Mouse (Mus musculus): ENCODE results near the gene Sema6d. TPM values are rescaled to one million over a fixed set of nuclear protein-coding genes. Genes with fewer than 3 reads are reported as not detected.

The Sema6d gene
- total RNA-seq, 4 experiments from 2014 or later: 15.2 to 21.4 (median 15.9) TPM

DNA sequence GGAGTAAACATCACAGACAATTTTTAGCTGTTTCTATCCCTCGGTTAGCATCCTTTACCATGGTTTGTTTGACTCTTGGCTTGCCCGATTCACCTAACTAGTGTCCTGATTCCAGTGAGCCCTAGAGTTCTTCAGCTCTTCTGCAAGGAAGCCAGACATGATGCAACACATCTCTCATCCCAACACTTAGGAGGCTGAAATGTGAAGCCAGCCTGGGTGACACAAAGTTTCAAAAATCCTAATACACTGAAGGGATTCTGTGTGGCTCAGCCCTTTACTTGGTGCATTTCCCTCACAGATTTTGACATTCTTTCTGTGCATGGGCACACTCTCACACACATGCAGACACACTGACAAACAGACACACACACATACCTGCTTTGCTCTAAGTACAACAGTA is 560.8 kb downstream of the Sema6d start:
- DNase-seq (ENCODE audit: low spot score): no peak

DNA sequence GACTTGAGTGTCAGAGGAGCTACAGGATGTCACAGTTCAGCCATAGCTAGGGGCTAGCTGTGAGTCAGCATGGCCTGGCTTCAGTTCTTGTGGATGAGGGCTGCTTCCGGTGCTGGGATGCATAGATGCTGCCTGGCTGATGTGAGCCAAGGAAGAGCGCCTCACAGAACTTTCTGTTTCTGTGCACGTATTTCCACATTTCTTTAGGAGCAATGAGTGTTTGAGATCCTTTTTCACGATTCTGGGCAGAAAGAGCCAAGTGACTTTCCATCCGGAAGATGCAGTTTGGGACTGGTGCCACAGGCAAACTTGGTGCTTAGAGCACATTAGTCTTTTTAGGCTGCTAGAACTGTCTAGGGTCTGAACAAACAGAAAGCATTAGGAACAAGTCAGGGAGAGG is 561.4 kb downstream of the Sema6d start:
- DNase-seq (ENCODE audit: low spot score): peak; percentile 39

DNA sequence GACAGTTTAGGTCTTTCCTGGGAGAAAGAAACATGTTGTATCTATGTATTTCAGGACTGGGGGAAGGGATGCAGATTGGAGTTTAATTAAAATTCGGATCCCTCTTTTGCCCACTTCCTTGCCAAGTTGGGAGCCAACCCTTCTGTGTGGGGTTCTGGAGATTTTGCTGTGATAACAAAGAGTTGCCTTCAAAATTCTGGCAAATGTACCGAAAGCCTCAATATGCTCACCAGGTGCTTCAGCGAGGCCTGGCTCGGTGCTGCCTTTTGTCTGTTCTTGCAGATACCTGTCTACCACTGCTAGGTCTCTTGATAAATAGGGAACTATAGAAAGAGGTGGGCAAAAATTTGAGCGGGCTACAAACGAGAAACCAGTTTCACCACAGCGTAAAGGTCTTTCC is 563.4 kb downstream of the Sema6d start:
- DNase-seq (ENCODE audit: low spot score): no peak

DNA sequence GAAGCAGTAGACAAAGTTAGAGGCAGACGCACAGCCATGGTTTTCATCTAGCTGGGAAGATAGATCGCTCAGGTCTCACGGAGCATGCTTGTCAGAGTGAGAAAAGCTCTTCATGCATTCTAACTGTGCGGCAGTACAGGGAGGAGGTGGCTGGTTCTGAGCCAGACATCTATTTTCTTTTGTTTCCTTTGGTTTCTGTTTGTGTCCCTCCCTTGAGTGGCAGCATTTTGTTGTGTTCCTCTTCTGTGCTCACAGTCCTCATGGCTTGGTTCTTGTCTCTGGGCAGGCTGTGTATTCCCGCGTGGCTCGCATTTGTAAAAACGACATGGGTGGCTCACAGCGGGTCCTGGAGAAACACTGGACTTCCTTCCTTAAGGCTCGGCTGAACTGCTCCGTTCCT is 567.6 kb downstream of the Sema6d start:
- no peak for DNase-seq (ENCODE audit: low spot score)

DNA sequence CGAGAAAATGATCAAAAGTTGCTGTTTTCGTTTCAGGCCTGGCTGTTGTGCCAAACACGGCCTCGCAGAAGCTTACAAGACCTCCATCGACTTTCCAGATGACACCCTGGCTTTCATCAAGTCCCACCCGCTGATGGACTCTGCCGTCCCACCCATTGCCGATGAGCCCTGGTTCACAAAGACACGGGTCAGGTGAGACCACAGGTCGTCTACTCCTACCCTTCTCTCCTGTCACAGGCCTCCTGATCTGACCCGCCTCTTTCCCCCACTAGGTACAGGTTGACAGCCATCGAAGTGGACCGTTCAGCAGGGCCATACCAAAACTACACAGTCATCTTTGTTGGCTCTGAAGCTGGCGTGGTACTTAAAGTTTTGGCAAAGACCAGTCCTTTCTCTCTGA is 568.6 kb downstream of the Sema6d start:
- no peak for DNase-seq (ENCODE audit: low spot score)

DNA sequence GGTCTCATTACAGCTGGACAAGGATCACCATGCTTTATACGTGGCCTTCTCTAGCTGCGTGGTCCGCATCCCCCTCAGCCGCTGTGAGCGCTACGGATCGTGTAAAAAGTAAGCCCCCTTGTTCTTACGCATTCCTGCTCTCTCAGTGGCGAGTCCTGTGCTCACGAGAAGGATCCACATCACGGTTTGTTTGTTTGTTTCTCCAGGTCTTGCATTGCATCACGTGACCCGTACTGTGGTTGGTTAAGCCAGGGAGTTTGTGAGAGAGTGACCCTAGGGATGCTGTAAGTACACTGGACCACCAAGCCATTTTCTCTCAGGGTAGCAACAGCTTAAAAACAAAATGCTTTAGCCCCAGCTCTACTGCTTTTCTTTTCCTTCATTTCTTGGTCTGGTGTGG is 569.8 kb downstream of the Sema6d start:
- DNase-seq (ENCODE audit: low spot score): no peak

DNA sequence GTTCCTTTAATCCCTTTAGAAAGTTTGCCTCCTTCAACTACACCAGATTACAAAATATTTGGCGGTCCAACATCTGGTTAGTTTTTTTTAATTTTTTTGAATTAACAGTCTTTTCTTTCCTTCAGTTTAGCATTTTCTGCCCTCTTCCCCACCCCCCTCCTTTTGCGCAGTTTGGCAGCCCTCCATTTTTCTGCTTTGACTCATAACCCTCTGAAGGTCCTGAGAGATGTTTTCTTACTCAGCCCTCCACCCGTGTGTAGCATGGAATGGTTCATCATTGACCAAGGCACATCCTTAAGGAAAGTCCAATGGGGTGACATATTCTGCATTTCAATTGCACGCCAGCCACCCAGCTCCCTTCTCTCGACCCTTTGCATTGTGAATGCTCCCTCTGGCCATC is 570.9 kb downstream of the Sema6d start:
- no peak for DNase-seq (ENCODE audit: low spot score)

DNA sequence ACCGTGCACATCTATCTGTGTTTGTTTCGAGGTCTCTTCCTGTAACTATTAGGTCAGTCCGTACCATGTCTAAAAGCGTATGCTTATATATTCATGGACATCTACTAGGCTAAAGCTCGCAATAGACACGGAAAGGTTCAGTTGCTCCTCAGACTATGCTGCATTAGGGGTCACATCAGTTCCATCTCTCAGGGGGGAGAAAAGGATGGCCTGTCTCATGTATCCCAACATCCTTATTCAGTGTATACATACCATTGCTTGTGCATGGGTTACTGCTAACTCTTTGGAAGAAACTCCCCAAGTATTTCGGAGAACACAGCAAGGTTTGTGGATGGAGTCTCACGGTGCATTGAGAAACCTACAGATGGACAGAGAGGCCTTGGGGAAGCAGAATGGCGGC is 571.5 kb downstream of the Sema6d start:
- no peak for DNase-seq (ENCODE audit: low spot score)

DNA sequence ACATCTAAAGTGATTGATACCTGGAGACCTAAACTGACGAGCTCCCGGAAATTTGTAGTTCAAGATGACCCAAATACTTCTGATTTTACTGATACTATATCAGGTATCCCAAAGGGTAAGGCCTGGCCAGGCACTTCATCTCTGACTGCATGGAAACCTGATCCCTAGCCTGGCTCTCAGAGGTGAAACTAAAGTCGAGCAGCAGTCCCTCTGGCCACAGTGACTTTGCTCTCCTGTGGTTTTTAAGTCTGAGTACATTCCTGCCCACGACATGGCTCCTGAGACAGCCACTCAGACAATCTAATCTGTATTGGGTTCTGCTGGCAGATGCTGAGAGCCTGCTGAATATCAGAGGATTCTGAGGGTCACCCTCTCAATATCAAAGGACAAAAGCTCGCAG is 572.5 kb downstream of the Sema6d start:
- DNase-seq (ENCODE audit: low spot score): no peak

DNA sequence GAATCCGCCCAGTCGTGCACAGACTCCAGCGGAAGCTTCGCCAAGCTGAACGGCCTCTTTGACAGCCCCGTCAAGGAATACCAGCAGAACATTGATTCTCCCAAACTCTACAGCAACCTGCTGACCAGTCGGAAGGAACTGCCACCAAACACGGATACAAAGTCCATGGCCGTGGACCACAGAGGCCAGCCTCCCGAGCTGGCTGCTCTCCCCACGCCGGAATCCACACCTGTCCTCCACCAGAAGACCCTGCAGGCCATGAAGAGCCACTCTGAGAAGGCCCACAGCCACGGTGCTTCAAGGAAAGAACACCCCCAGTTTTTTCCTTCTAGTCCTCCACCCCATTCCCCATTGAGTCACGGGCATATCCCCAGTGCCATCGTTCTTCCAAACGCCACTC is 574.4 kb downstream of the Sema6d start:
- no peak for DNase-seq (ENCODE audit: low spot score)

DNA sequence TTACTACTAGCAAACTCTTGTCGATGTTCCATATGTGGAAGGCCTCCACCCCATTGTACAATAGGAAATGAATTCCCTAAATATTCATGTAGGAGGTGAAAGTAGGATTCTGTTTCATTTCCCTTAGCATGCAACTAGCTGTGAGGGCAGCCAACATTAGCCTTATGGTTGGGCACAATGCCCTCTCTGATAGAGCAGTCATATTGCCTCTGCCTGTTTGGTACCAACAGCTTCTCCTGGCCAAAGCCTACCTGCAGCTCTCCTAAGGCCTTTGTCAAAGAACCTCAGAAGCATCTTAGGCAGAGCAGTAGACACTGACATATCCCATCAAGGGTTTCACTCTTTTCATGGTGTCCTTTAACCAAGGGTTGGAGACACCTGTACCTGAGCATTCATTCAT is 578.7 kb downstream of the Sema6d start:
- no peak for DNase-seq (ENCODE audit: low spot score)

DNA sequence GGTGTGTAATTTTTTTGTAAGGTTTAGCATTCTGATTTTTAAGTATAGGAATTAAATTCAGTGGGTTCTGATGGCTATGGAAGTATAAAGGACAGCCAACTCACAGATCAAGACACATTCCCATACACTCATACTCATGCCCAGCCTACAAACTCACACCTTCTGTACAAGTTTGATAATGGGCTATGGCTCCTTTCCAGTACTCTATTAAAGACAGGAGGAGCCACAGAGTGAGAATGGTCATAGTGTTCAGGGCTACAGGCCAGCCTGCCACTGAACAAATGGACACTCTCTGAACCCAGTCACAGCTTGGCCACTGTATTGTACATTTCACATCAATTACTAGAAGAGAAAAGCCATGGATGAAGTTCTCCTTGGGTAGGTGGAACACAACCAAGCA is 583.3 kb downstream of the Sema6d start:
- no peak for DNase-seq (ENCODE audit: low spot score)

DNA sequence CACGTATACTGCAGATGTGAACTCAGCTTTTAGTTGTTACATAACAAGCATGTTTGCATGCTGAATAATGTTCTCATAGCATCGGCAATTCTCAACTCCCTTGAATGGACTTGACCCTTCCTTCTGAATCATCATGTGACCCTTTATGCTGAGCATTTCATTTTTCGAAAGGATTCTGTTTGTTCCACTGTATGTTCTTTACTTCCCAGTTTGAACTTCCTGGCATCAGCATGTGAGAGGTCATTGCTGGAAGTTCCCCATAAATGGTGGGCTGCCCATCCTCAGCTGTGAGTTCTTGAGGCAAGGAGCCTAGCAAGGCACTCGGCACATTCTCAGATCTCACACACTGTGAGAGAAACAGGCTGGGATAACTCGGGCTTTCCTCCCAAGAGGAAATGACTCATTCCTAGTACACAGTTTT is 594.7 kb downstream of the Sema6d start:
- peak; percentile 81 for DNase-seq (ENCODE audit: low spot score)

DNA sequence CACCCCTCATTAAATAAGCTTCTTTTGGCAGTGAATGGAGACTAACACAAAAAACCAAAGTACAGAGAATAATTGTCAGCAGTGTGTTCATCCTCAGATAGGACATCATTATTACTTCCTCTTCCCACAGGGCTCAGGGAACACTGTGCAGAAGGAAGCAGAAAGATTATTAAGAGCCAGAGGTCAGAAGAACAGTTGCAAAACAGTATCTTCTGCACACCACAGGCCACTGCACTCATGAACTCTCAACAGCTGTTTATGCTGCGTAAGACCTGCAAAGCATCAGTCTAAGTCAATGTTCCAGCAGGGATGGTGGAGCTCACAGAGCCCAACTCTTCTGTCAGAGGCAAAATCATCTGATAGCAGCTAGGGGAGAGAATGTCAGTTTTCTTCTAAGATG is 600.6 kb downstream of the Sema6d start:
- peak; percentile 26 for DNase-seq (ENCODE audit: low spot score)

DNA sequence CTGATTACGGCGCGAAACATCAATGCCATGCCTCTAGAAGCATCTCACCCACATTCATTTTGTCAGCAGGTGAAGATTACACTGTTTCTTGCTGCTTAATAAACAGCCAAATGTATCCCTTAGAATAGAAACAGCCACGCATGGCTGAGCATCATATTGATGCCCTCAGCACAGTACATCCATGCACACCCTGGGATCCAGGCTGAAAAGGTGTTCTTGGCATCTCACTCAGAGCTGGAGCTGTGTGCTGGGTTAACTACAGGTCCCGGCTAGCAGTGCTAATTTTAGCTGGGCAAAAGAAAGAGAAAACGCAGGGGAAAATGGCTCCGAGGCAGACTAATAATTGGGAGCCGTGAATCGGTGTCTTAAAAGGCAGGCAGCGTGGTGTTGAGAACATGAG is 612.9 kb downstream of the Sema6d start:
- DNase-seq (ENCODE audit: low spot score): no peak

DNA sequence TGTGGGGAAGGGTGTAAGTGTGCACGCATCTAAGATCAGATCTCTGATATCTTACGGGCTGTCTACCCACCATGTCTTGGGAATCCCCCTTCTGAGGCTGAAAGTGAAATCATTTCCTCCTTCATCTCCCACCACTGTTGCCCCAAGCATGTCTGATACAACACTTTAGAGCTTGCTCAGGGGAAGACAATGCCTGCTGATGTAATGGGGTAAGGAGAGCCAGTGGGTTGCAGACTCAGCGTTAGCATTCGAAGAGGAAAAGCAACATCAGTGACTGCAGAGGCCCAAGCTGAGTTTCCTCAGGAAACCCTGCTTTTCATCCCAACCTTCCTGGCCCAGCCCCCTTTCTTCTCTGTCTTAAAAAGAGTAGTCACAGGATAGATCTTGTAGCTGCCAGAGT is 615.2 kb downstream of the Sema6d start:
- peak; percentile 39 for DNase-seq (ENCODE audit: low spot score)

DNA sequence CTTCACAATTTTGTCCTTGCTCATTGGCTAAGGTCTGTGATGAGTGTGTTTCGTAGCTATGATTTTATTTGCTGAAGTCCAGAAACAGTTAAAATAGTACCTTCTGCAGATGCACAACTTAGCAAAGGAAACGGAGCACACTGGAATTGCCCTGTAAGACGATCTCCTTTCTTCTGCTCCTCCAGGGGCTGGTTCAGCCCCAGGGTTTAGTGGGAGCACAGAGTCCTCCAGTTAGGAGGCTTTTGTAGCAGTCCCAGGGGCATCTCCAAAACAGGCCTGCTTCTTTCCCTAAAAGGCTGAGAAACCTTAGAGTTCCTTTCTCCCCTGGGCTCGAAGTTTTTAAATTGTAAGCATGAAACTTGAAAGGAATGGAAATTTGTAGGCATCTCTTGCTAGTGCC is 616.0 kb downstream of the Sema6d start:
- DNase-seq (ENCODE audit: low spot score): no peak

DNA sequence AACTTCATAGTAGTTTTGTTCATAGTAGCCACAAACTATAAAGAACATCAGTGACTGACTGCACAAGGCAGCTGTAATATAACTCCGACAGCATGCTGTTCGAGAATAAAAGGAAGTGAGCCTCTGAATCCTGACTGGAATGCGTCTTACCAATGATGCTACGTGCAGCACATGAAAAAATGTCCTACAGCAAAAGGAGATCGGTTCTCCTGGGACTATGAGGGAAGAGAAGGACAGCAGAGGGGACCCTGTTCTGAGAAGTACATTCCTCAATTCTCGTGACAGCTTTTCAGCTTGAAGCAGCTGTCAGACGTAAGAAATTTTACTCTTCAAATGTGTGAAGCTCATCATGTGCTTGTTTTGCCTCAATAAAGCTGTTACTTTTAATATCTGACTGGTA is 617.1 kb downstream of the Sema6d start:
- DNase-seq (ENCODE audit: low spot score): no peak
